Mouse (Mus musculus) cerebellum, adult 9-10 months (tissue): Measurements from ENCODE around the gene Dctpp1.

Experiments used
- DNase-seq: peaks from one replicate; pipeline ENCODE4 v3.0.0; 2022

Gene Dctpp1

DNA sequence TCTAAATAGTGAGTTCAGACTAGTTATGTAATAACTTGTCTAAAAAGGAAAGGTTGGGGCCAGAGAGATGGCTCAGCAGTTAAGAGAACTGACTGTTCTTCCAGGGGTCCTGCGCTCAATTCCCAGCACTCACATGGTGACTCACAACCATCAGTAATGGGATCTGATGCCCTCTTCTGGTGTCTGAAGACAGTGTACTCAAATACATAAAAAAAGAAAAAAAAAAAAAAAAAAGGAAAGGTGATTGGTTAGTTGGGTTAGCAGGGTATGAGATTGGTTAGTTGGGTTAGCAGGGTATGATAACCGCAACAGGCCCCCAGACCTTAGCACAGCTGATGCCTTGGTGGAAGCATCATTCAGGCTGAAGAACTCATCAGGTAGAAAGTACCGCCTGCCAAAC is 3.0 kb upstream of the Dctpp1 start:
- DNase-seq: no peak

DNA sequence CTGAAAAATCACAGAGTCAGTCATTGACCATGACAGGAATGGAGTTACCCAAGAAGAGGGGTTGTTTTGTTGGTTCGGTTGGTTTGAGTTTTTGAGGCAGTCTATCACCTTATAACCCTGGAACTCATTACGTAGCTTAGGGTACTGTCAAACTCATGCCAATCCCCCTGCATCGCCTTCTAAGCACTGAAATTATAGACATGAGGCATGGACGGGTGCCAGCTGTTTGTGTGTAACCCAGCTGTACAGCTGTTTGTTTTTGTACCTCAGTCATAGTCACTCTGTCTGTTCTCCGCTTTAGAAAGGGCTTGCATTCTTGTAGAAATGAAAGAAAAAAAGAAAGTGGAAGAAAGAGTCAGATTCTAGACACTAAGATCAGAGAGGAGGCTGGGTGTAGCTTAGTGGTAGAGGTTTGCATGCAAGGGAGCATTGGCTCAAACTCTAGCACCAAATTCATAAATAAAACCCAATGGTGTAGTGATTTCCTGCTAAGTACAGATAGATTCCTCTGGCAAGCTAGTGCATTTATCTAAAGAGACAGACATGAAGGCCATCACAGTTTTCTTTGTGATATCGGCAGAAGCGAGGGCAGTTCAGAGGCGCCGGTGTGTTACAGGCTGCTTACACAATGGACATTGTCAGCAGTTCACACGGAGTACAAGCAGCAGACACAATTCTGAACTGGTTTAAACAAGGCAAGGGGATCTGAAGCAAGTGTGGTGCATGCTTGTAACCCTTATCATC is 1.9 kb upstream of the Dctpp1 start:
- peak; percentile 44 for DNase-seq

DNA sequence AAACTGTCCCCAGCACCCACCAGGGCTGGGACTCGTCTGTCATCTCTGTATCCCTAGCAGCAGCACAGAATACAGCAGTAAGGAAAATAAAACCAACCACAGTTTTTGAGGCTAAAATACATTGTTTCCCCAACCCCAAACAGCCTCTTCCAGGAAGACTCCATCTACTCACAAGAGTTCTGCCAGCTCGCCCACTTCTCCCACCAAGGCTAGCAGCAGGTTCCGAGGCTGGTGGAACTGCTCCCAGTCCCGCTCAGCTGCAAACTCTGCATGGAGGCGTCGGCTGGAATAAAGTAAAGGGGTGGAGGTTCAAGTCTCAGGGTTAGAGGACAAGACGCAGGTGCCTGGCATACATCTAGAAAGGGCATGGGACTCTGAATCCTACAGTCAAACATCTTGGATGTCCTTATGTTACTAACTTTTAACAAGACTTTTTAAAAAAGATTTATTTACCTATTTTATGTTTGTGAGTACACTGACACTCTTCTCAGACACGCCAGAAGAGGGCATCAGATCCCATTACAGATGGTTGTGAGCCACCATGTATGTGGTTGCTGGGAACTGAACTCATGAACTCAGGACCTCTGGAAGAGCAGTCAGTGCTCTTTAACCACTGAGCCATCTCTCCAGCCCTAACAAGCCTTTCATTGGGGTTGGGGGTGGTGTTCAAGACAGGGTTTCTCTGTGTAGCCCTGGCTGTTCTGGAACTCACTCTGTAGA is 1.2 kb downstream of the Dctpp1 start:
- DNase-seq: peak; percentile 39

DNA sequence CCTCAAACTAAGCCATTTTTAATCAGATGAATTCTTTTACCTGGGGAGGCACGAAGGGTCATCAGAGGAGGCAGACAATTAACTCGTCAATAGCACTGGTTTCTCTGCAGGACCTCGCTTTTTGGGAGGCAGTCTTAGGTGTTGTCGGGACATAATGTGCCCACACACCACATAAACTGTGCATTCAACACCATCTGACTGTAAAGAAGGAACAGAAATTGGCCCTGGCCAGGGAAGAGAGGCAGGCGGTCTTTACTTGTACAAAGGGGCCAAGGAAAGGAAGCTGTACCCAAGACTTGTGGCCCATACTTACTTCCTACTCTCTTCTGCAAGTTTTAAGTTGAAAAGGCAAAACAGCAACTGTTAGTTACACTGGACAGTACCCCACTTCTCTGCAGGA is 4.0 kb downstream of the Dctpp1 start:
- no peak for DNase-seq

DNA sequence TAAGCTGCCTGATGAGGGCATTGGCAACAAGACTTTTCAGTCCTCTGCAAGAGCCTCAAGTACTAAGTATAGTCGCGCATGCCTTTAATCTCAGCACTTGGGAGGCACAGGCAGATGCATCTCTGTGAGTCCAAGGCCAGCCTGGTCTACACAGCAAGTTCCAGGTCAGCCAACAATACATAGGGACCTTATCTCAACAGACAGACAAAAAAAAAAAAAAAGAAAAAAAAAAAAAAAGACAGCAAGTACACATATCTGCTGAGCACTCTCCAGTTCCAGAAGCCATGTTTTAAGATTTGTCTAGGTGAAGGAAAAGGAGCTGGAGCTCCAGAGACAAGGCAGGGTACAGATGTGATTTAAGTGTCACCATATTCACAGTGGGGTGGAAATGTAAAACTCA is 4.5 kb downstream of the Dctpp1 start:
- DNase-seq: no peak

DNA sequence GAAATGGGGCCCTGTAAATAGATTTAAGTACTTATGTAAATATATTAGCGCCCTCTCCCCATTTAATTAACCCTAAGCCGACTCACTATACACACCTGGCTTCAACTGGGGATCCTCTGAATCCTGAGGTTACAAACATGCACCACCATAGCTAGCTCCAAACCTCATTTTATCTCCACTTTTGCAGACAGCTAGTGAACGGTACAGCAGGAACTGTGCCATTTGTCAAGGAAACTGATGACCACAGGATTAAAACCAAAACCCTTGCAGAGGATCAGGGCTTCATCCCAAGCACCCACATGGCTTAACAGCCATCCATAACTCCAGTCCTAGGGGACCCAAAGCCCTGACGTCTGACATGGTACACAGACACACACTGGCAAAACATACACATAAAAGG is 5.5 kb downstream of the Dctpp1 start:
- DNase-seq: no peak

DNA sequence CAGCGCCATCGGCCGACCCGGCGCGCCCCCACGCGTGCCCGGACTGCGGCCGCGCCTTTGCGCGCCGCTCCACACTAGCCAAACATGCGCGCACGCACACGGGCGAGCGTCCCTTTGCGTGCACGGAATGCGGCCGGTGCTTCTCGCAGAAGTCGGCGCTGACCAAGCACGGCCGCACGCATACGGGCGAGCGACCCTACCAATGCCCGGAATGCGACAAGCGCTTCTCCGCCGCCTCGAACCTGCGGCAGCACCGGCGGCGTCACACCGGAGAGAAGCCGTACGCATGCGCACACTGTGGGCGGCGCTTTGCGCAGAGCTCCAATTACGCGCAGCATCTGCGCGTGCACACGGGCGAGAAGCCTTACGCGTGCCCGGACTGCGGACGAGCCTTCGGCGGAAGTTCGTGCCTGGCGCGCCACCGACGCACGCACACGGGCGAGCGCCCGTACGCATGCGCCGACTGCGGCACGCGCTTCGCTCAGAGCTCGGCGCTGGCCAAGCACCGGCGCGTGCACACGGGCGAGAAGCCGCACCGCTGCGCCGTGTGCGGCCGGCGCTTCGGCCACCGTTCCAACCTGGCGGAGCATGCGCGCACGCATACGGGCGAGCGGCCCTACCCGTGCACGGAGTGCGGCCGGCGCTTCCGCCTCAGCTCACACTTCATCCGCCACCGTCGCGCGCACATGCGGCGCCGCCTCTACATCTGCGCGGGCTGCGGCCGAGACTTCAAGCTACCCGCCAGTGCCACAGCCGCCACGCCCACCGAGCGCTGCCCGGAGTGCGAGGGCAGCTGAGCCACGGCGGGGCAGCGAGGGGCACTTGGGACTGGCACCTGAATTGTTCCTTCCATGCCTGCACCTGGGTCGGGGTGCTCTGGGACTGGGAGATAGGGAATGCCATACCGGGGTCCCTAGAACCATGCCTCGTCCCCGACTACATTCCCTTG is 6.4 kb downstream of the Dctpp1 start:
- DNase-seq: peak; percentile 94

DNA sequence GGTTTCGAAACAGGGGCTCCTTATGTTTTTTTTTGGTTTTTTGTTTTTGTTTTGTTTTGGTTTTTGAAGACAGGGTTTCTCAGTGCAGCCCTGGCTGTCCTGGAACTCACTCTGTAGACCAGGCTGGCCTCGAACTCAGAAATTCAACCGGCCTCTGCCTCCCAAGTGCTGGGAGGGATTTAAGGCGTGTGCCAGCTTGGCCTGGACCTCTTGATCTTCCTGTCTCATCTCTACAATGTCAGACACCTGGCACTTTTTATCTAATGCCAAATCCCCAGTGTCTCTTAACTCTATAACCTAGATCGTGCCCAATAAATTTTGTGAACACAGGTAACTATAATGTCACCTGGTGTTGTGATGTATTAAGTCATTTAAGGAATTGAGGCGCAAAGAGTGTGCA is 7.2 kb downstream of the Dctpp1 start:
- no peak for DNase-seq

DNA sequence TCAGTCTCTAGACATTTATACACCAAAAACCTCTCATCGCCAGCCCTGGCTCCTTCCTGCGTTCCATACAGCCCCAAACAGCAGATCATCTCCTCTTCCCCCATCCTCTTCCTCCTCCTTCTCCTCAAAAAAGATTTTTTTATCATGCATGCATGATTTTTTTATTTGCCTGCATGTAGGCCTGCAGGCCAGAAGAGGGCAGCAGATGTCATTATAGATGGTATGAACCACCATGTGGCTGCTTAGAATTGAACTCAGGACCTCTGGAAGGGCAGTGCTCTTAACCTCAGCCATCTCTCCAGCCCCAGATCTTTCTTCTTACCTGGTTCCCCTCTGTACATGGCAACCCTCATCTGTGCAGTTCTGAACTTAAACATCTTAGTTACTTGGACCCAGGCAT is 8.1 kb downstream of the Dctpp1 start:
- DNase-seq: no peak

DNA sequence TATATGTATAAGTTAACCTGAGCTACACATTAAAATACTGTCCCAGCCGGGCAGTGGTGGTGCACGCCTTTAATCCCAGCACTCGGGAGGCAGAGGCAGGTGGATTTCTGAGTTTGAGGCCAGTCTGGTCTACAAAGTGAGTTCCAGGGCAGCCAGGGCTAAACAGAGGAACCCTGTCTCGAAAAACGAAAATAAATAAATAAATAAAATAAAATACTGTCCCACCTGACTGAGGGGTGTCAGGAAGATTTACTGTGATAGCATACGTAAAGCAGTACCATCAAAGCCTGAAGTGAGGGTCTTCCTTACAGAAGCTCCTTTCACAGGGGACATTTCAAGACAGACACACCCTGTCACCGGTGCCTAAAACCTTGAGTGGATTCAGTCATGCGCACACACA is 10.0 kb downstream of the Dctpp1 start:
- peak; percentile 33 for DNase-seq

DNA sequence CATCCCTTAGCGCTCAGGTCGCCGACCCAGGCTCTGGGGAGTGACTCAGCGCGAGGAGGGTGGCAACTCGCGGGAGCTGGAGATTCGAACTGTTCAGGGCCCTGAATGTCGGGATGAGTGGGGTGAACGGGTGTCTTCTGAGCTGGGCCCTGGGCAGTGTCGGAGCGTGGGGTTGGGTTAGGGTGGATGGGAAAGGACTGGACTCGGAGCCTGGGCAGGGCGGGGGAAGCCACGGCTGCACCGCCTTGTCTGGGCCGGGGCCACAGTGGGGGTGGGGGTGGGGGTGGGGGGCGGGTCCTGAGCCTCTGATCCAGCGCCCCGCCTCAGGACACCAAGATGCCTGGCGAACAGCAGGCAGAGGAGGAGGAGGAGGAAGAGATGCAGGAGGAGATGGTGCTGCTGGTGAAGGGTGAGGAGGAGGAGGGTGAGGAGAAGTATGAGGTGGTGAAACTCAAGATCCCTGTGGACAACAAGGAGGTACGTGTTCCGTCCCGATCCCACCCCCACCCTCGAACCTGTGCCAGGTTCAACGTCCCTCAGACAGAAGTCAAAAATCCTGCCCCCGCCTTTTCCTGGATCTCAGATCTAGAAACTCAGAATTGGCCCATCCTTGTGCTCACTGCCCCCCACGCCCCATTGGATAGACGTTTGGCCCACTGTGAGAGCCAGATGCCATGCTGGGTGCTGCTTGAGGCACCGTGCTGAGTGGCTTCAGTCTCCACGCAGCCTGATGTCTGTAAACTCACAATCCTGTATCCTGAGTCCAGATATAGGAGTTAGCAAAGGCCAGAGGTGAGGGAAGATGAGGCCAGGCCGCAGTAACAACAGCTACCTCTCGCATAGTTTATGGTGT is 15.6 kb downstream of the Dctpp1 start:
- peak; percentile 67 for DNase-seq

DNA sequence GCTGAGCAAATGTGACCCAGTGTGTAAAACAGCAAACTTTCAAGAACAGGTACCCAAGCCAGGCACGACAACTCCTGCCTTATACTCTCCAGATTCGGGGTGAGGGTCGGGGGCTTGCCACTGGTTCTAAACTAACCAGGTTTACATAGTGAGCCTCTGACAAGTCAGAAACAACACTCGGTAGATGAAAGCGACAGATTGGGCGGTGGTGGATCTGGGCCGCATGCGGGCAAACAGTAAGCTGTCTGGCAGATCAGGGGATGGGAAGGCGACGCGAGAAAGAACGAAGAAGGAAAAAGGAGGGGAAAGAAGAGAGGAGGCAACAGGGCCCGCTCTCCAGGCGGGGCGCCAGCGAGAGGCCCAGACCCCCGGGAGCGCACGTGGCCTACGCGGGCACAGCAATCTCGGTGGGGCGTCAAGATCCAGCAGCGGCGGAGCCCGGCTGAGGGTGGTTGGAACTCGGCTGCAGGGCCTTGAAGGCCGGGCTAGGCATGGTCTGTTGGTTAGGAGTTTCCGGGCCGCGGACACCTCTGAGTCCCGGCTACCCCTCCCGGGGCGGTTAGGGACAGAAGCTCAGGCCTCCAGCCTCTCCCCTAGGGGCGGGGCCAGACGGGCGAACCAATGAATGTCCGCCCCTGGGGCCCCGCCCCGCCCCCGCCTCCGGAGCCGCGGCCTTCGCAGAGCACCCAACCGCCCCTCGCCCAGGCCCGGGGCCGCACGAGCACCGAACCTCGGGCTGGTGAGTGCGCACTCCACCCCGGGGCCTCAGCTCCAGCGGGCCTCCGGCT is 16.4 kb downstream of the Dctpp1 start, which contains the start of gene Zfp771:
Gene Zfp771 (plus strand): TSS at position 405 of the 788 bp plus-strand sequence.
- DNase-seq: peak; percentile 95

DNA sequence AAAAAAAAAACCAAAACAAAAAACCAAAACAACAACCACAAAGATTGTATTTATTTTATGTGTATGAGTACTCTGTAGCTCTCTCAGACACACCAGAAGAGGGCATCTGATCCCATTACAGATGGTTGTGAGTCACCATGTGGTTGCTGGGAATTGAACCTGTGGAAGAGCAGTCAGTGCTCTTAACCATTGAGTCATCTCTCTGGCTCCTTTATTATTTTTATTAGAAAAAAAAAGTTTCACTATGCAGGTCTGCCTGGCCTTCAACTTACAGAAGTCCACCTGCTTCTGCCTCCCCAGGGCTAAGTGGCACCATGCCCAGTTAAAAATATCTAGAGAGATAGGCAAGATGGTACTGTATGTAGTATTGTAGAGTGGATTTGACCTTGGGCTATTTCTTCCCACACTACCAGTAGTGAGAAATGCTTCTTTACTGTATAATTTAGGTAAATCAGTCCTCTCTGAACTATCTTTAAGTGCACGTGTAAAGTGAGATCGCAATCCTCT is 17.1 kb downstream of the Dctpp1 start:
- DNase-seq: no peak

DNA sequence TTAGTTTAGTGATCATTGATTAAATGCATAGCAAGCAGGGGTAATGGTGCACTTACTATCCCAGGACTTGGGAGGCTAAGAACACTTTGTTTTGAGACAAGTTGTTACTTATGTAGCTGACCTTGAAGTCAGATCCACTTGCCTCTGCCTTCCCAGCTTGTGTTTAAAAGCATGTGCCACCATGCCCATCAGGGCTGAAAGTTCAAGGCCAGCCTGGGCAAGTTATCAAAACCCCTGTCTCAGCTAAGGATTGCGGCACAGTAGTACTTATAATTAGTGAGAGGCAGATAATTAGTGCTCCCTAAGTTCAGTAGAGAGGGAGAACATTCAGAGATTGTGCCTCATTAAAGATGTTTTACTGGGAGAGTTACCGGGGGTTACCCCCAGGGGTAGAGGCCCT is 25.7 kb downstream of the Dctpp1 start:
- no peak for DNase-seq

DNA sequence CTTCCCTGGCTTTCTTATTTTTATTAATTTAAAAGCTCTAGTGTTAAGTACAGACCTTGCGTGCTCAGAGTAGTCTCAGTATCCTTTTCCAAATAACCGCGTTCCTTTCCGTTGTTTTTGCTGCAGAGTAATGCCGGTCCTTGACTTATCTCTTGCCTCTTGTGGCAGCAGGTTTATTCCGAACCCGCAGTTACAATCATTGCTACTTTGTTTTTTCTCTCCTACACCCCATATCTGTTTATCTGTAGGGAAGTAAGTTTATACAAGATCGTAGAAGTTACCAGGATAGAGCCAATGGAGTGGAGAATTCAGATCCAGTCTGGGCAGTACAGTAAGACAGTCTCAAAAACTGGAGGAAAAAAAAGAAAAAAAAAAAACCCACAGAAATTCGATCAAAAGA is 26.7 kb downstream of the Dctpp1 start:
- no peak for DNase-seq

DNA sequence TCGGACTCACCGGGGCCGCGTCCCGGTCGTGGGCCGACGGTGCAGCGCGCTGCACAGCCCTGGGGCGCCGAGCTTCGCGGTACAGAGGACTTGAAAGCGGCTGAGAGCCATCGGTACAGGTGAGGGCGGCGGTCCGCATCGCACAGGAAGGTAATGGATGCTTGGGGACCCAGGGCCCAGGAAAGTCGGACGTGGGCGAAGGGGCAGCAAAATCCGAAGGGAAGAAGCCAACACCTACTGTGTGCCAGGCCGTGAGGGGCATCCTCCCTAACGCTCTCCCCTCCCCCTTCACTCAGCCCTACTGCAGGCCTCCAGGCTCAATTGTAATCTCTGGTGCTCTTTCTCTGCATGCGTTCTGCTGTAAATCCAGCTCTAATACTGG is 27.1 kb downstream of the Dctpp1 start:
- DNase-seq: peak; percentile 59

DNA sequence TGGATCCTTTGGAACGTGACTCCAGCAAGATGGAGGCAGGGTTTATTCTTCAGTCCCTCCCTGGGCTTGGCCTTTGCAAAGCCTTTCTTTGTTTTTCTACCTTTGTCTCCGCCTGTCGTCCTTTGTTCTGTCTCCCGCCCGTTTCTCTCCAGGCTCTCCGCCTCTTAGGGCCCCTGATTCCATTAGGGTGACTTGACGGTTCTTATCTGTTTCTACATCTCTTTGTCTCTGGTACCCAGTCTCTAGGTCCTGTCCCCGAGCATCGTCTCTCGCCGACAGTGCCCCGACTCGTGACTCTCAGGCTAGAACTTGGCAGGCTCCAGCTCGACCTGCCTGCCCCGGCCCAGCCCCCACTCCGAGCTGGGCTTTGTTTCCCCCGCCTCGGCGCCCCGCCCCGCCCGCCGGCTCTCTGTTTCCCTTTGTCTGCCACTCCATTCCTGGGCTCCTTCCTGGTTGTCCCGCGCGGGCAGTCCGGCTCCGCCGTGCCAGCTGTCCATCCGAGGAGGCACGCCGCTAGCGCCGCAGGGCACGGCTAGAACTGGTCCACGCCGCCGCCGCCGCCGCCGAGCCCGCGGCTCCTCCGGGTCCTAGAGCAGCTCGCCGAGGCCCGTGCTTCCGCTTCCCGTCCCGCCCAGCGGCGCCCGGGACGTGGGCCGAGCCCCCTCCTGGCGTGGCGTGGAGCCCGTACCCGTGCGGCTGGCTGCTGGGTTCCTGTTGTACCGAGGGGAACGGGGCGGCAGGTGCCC is 27.7 kb downstream of the Dctpp1 start, which contains the start of the genes Zfp553 and Sept1:
Gene Zfp553 (plus strand): TSS at position 440 of the 746 bp plus-strand sequence.
Gene Sept1 (minus strand): TSS at position 509 of the 746 bp plus-strand sequence.
- DNase-seq: peak; percentile 83

DNA sequence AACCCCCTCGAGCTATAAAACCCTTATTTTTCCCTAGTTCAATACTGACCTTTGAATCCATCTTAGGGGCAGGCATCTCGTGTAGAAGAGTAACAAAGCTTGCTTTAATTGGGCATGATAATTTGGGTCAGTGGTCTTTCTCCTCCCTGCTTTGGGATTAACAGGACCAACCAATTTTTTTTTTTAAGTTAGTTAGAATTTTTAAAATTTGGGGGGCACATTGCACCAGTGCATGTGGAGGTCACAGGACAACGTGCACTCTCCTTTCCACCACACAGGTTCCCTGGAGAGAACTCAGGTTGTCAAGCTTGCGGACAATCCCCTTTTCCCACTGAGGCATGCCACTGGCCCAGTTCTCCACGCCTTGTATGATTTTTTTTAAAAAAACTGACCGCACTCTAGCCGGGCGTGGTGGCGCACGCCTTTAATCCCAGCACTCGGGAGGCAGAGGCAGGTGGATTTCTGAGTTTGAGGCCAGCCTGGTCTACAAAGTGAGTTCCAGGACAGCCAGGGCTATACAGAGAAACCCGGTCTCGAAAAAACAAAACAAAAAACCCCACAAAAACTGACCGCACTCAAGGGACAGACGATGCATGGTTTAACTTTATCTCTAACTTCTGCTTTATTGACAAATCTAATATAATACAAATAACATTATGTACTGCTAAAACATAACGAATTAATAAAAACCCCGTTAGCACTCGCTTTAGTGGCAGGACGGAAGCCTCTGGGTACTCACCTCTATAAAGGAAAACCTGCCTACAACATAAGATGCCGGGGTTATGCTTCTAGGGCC is 28.5 kb downstream of the Dctpp1 start:
- no peak for DNase-seq

DNA sequence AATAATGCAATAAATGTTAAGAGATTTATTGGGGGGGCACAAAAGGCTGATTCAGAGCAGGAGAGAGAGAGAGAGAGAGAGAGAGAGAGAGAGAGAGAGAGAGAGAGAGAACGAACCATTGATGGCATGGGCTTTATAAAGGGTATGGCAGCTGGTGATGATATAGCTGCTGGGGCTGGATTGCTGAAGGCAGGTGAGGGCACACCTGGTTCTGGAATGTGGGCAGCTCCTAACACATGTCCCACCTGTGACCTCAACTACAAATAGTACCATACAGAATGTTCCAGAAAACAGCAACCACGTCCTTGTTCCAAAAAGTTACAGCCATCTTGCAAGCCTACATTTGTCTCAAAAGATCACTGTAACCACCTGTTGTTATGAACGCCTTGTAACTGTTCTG is 29.1 kb downstream of the Dctpp1 start:
- peak; percentile 34 for DNase-seq
